Mouse (Mus musculus) midbrain, postnatal 0 days (tissue): ENCODE measurements around the gene Plcb1. TPM values are rescaled to one million over a fixed set of nuclear protein-coding genes. Genes with fewer than 3 reads are reported as not detected.

Source experiments
- ATAC-seq: fragments of 200-750 bp; cut with Nextera tagmentation; 2 replicates; pipeline ENCODE4 v1.8.0; 2017; ENCODE audit warnings: moderate number of reproducible peaks, mild to moderate bottlenecking, moderate TSS enrichment, moderate library complexity; ENCODE audit not compliant: low FRiP score
- DNase-seq: peaks from one replicate; pipeline ENCODE4 v3.0.0-alpha.2; 2015; ENCODE audit warnings: low spot score
- H3K27ac ChIP-seq: fragments of 300-500 bp; sonication (generic); 2 replicates; pipeline ENCODE4 v1.5.1; 2014; ENCODE audit warnings: low read depth, mild to moderate bottlenecking, low read length, mixed read lengths
- H3K27me3 ChIP-seq: fragments of 300-500 bp; sonication (generic); 2 replicates; pipeline ENCODE4 v1.6.1; 2014; ENCODE audit warnings: low read length, control low read depth, mixed read lengths; ENCODE audit not compliant: insufficient read depth
- H3K36me3 ChIP-seq: fragments of 300-500 bp; sonication (generic); 2 replicates; pipeline ENCODE4 v1.6.1; 2014; ENCODE audit warnings: low read length, control low read depth, mixed read lengths; ENCODE audit not compliant: insufficient read depth
- H3K4me1 ChIP-seq: fragments of 300-500 bp; sonication (generic); 2 replicates; pipeline ENCODE4 v1.6.1; 2014; ENCODE audit warnings: mild to moderate bottlenecking, control low read depth, antibody characterized with exemption, low read length, mixed read lengths; ENCODE audit not compliant: insufficient read depth
- H3K4me2 ChIP-seq: fragments of 300-500 bp; sonication (generic); 2 replicates; pipeline ENCODE4 v1.6.1; 2014; ENCODE audit warnings: low read depth, mild to moderate bottlenecking, low read length, mixed read lengths; ENCODE audit not compliant: poor library complexity, severe bottlenecking
- H3K4me3 ChIP-seq: fragments of 300-500 bp; sonication (generic); 2 replicates; pipeline ENCODE4 v1.5.1; 2014; ENCODE audit warnings: low read depth, mild to moderate bottlenecking, low read length, moderate library complexity
- H3K9ac ChIP-seq: fragments of 300-500 bp; sonication (generic); replicated peaks from 2 replicates; pipeline ENCODE4 v1.6.1; 2014; ENCODE audit warnings: mild to moderate bottlenecking, low read length, moderate library complexity, mixed read lengths; ENCODE audit not compliant: poor library complexity, severe bottlenecking
- H3K9me3 ChIP-seq: fragments of 300-500 bp; sonication (generic); 2 replicates; pipeline ENCODE4 v1.6.1; 2016; ENCODE audit warnings: low read length, control low read depth
- CTCF ChIP-seq: IDR thresholded peaks from 2 replicates; pipeline ENCODE4 v1.5.1; 2016; ENCODE audit warnings: antibody characterized with exemption, mild to moderate bottlenecking
- WGBS: fragments of 180-500 bp; shearing (Covaris S2); extraction: QIAGEN DNeasy Blood & Tissue Kit; methylation state at CpG from one replicate; pipeline ENCODE4 v1.1.7; 2014; 5-methylcytosine and 5-hydroxymethylcytosine counted together
- polyA plus RNA-seq: library from polyadenylated mRNA; unstranded; fragments of >200 nt; fragmentation: Nextera tagmentation; extraction: Ambion mirVana; gene quantifications from 2 replicates; pipeline ENCODE4 v1.2.1, GENCODE M21; 2015
- total RNA-seq: library from RNA; depleted of rRNA; stranded (reverse); fragments of >200 nt; gene quantifications from 2 replicates; pipeline ENCODE4 v1.2.3, GENCODE M21; 2014

The Plcb1 gene
- total and polyA plus RNA-seq, 2 experiments from 2014 or later = 36.1 to 59.0 TPM

GRCm38 (mm10) chr2:135488277-135488676 is 702.4 kb downstream of the Plcb1 start:
- 65% methylated on average over 2 of the region's 2 CpGs for WGBS
- Histone ChIP-seq H3K36me3 (no peaks in the 10 kb centered on the region), H3K4me3 (no peak overlapping the region), H3K4me2 (no peak overlapping the region), H3K9me3 (no peaks in the 10 kb centered on the region), H3K27ac (no peak overlapping the region), H3K9ac (no peak overlapping the region), H3K27me3 (no peaks in the 10 kb centered on the region), H3K4me1 (no peaks in the 10 kb centered on the region)
- DNase-seq = no peak
- TF ChIP-seq CTCF = no peak
- ATAC-seq = no peak

GRCm38 (mm10) chr2:135489127-135489526 is 703.3 kb downstream of the Plcb1 start:
- Histone ChIP-seq H3K9me3 (no peaks in the 10 kb centered on the region), H3K4me3 (no peak overlapping the region), H3K4me1 (no peaks in the 10 kb centered on the region), H3K4me2 (no peak overlapping the region), H3K27me3 (no peaks in the 10 kb centered on the region), H3K27ac (no peak overlapping the region), H3K9ac (no peak overlapping the region), H3K36me3 (no peaks in the 10 kb centered on the region)
- DNase-seq (no peak), ATAC-seq (no peak)
- WGBS = 61% methylated on average over 2 of the region's 2 CpGs
- TF ChIP-seq CTCF = no peak

GRCm38 (mm10) chr2:135492777-135493176 is 706.9 kb downstream of the Plcb1 start:
- no peak for DNase-seq
- Histone ChIP-seq H3K36me3 (no peaks in the 10 kb centered on the region), H3K9me3 (no peaks in the 10 kb centered on the region), H3K4me3 (no peak overlapping the region), H3K4me1 (no peaks in the 10 kb centered on the region), H3K9ac (no peak overlapping the region), H3K27me3 (no peaks in the 10 kb centered on the region), H3K4me2 (no peak overlapping the region), H3K27ac (no peak overlapping the region)
- TF ChIP-seq CTCF = no peak
- no peak for ATAC-seq
- WGBS = 65% methylated on average over 9 of the region's 9 CpGs

- 20% methylated on average over 3 of the region's 3 CpGs for WGBS
- H3K4me1 ChIP-seq = no peaks in the 10 kb centered on the region
- no peaks in the 10 kb centered on the region for H3K9me3 ChIP-seq
- no peak overlapping the region for H3K27ac ChIP-seq
- ATAC-seq (no peak), DNase-seq (peak; percentile 13)
- no peaks in the 10 kb centered on the region for H3K27me3 ChIP-seq
- no peak for TF ChIP-seq CTCF
- H3K9ac ChIP-seq = no peak overlapping the region
- no peaks in the 10 kb centered on the region for H3K36me3 ChIP-seq
- H3K4me2 ChIP-seq = no peak overlapping the region
- H3K4me3 ChIP-seq = no peak overlapping the region
Observed at GRCm38 (mm10) chr2:135496553-135496952, 710.7 kb downstream of the Plcb1 start.

GRCm38 (mm10) chr2:135497251-135497650 is 711.4 kb downstream of the Plcb1 start:
- ATAC-seq (no peak), DNase-seq (no peak)
- WGBS = 61% methylated on average over 2 of the region's 2 CpGs

GRCm38 (mm10) chr2:135500872-135501271 is 715.0 kb downstream of the Plcb1 start:
- Histone ChIP-seq H3K27ac (no peak overlapping the region), H3K4me2 (no peak overlapping the region), H3K9me3 (no peaks in the 10 kb centered on the region), H3K27me3 (no peaks in the 10 kb centered on the region), H3K9ac (no peak overlapping the region), H3K36me3 (no peaks in the 10 kb centered on the region), H3K4me1 (no peaks in the 10 kb centered on the region), H3K4me3 (no peak overlapping the region)
- DNase-seq (no peak), ATAC-seq (no peak)
- 74% methylated on average over 2 of the region's 2 CpGs for WGBS
- TF ChIP-seq CTCF = no peak

More at GRCm38 (mm10) chr2:135497251-135497650, 711.4 kb downstream of the Plcb1 start:
- H3K36me3 ChIP-seq = no peaks in the 10 kb centered on the region
- H3K4me3 ChIP-seq = no peak overlapping the region
- no peak for TF ChIP-seq CTCF
- no peaks in the 10 kb centered on the region for H3K4me1 ChIP-seq
- no peak overlapping the region for H3K9ac ChIP-seq
- no peaks in the 10 kb centered on the region for H3K27me3 ChIP-seq
- no peaks in the 10 kb centered on the region for H3K9me3 ChIP-seq
- no peak overlapping the region for H3K27ac ChIP-seq
- no peak overlapping the region for H3K4me2 ChIP-seq
